Mouse (Mus musculus) gastrocnemius, adult 18-20 months (tissue): ENCODE measurements around the gene Baat. TPM values are rescaled to one million over a fixed set of nuclear protein-coding genes. Genes with fewer than 3 reads are reported as not detected.
A peak's percentile ranks its signal among the peaks of the same experiment; 100 is the strongest.
"Not testable (repeated sequence)": the region's sequence is repeated elsewhere in the genome, so short reads cannot be mapped to it uniquely, and the experiment has no call there.

Experiments
- DNase-seq: peaks from one replicate; pipeline ENCODE4 v3.0.0; 2021; ENCODE audit warnings: low spot score
- long read RNA-seq, 2 experiments: library from polyadenylated mRNA; stranded (forward); transcript quantifications; one replicate each; pipeline ENCODE4 v2.0.0; 2021
- total RNA-seq, 2 experiments: library from RNA; stranded (reverse); gene quantifications; 2 replicates each; pipeline ENCODE4 v1.2.3; 2021

The Baat gene
- total RNA-seq = under 1 TPM; 0.11 to 0.21 TPM
- long read RNA-seq, experiment 1 = 0 reads
- long read RNA-seq, experiment 2 = 0 reads

DNA sequence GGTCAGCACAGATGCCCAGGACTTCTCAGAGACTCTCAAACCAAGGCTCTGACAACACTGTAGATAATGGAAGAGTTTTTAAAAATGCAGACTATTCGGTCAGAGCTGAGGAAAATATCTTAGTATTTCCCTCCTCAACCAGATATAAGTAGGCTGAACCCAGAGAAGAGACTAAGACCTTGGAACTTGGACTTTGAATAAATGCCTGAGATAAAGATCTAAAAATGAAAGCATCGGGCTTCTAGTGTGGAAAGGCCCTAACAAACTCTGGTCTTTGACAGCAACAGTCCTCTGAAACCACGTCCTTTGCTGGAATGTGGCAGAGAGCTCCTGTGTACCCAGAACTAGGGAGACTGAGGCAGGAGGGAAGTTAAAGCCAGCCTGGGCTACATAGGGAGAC is at the start of gene Baat:
Baat (minus strand) TSS at position 172 of the 400 bp plus-strand sequence.
- DNase-seq = no peak

DNA sequence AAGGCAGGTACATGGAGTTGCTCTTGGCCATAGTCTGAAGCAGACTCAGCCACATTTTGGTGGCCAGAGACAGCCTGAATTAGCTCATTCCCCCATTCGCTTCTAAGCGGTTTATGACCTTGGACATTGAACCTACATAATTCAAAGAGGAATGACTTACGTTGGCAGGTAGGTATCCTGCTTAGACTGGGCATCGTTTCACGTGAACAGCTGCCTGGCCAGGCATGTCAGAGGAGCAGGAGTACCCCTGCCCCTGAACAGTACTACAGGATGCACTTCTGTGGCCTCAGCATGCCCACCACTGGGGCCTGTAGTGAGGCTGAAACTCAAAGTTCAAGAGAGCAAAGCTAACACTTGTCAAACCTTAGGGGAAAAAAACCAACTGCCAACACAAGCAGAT is 47.0 kb upstream of the Baat start:
- no peak for DNase-seq

DNA sequence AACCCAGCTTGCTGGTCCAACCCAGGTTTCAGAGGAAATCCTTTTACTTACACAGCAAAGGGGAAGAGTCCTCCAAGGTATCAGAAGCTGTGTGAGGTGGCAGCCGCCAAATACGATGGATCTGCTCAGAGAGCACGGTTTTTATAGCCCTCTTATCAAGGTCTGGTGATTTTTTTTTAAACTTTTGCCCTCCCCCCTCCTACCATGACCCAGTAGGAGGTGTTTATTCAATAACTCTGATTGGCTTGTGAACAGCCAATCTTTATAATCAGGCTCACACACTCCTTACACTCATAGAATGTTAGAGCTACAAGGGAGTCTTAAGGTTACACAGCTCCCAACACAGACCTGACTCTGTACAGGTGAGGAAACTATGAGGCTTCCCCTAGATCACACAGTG is 43.0 kb upstream of the Baat start, which contains the start of gene Aldob:
Aldob (minus strand) TSS at position 164 of the 400 bp plus-strand sequence.
- DNase-seq = no peak

DNA sequence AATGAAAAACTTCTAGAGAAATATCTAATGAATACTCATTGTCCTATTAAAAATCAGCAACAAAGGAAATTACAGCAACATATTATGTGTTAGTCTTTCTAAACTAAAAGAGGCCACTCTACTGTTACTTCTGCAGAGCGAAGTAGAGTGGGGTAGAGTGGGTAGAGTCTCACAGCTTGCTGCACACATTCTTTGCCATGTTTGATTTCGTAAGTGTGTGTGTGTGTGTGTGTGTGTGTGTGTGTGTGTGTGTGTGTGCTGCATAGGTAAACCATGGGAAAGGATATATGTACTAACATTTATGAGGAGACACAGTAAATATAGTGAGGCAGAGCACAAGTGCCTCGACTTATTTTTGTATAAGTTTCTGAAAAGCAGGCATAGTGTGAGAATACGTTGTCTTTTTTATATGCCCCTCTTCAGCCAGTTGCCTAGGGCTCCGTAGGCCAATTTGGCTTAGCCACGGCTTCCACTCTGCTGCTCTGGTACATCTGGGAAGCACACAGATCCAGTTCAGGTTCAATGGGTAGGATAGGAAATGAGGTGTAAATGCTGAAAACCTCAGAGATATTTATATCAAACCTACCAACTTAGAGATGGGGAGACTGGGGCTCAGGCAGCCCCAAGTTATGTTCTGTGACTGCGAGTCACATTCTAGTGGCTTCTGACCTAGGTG is 41.3 kb upstream of the Baat start:
- no peak for DNase-seq

DNA sequence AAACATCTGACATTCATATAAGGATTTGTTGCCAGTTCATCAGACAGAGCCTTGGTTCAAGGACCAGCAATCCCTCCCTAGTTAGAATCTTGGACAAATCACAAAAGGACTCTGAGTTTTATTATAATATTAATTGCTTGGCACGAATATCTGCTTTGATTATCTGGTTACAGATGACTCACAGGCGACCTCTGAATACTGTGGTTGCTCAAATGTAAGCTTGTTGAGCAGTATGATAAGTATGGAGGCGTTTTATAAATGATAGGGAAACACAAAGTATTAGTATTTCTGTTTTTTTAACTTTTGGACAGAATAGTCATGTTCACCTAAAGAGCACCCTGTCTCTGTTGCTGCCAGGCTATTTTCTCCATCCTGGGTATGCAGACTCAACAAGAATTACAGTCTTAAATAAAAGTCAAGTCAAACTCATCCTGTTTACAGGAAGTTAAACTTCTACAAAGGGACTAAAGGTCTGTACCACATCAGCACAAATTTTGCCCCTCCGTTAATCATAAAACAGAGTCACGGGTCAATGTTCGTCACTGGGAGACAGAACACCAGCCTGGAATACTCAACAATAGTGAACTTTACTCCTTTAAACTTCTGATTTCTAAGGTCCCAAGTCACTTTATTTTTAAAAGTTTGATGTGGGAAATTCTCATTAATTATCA is 40.7 kb upstream of the Baat start:
- no peak for DNase-seq

DNA sequence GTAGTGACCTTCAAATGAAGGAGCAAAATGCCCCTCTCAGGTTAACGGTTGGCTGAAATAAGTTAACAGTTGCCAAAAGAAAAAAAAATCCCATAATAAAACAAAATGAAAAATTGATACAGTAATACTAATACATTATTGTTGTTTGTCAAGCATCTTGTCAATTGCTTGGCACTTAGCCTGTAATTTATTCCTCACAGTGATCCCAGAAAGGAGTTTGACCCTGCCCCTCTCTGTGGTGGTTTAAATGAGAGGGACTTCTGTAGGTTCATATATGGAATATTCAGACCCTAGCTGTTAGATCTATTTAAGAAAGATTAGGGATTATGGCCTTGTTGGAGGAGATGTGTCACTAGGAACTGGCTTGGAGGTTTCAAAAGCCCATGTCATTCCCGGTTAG is 39.7 kb upstream of the Baat start:
- DNase-seq = no peak

DNA sequence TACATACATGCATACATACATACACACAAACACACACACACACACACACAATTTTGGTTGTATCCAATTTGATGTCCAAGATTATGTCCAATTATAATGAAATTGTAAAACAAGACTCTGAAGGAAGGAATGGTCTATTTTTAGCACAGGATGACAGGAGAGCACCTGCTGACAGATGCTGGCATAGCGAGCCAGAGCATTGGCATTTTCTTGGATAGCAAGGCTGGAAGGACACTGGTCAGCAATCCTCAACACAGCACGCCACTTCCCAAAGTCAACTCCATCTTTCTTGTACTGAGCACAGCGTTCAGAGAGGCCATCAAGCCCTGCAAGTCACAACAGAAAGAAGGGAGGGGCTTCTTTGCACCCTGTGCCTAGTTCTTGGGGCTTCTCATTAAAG is 34.6 kb upstream of the Baat start:
- peak; percentile 34 for DNase-seq

DNA sequence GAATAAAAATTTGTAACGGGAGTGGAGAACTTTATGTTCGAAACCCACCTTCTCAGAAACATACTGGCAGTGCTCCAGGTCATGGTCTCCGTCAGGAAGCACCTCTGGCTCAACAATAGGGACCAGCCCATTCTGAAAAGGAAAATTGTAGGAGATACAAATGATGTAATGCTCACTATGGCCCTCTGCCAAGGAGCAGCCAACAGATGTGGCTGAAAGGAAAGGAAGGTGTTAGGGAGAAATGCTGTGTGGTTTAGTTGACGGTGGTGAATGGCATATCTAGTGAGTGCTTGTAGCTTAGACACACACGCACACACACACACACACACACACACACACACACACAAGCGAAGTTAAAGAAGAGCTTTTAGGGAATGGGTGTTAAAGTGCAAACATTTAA is 33.3 kb upstream of the Baat start:
- DNase-seq = no peak

DNA sequence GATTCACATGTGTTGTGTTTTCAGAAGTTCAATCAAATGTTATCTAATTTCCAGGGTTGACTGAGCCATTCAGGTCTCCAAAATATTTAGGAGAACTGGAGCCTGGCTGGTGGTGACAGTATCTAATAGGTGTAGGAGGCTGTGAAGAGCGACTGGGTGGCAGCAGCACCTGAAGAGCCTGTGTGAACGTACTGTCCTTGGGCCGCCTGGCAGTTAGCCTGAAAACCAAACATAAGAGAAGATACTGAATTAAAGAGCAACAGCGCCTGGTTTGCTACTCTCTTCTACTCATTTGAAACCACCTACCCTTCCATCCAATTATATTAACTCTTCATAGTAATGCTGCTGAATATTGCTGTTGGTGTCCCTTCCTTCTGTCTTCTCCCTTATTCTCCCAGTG is 30.3 kb upstream of the Baat start:
- no peak for DNase-seq

DNA sequence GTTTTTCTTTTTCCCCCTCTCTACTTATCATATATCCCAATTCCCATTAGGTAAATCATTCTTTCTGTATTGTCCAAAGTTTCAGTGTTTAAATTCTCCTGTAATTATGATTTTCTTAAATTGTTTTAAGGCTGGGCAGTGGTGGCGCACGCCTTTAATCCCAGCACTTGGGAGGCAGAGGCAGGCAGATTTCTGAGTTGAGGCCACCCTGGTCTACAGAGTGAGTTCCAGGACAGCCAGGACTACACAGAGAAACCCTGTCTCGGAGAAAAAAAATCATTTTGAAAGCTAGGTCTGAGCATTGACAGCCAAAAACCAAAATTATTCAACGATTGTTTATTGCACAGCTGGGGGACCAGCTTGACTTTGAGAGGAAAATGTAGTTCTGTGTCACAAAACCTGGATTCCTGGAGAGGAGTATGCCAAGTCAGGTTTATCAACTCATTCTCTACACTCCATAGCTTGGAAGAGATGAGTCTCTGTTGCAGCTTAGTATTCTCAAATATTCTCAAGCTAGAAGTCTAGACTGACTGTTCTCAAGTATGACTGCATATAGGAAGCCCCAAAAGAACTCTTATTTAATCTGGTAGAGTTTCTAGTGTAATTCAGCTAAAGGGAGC is 29.4 kb upstream of the Baat start:
- DNase-seq = no peak

DNA sequence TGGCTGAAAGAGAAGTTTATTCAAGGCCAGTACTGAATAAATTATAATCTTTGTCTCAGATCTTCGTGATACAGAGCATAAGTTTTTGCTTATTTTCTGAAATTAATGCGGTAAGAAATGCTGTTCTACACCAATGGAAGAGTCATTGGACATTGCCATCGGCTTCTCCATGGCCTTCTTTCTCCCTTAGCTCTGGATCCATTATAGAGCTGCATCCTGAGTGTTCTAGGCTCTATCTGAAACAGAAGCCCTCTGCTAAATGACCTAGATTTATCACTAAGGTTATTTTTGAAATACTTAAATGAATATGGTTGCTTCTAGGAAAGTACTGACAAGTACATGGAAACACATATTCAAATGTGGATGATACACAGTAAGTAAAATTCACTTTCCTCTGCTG is 28.7 kb upstream of the Baat start:
- DNase-seq = no peak

DNA sequence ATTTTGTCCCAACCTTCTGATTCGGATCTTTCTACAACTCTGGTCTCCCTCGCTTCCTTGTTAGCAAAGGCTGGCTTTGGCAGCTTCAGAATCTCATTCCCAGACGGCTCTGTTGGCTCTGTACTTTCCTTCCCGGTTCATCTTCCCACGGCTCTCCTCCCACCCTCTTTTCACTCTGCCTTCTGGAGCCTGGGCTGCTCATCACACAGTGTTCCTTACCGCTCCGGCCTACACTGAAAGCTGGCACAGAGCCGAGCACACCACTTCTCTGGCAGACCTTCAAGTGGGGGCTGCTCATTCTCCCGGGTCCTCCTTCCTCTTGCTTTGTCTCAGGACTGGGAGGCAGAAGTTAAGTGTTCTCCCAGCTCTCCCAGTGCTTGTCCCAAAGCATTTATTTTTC is 16.2 kb upstream of the Baat start:
- DNase-seq = no peak

DNA sequence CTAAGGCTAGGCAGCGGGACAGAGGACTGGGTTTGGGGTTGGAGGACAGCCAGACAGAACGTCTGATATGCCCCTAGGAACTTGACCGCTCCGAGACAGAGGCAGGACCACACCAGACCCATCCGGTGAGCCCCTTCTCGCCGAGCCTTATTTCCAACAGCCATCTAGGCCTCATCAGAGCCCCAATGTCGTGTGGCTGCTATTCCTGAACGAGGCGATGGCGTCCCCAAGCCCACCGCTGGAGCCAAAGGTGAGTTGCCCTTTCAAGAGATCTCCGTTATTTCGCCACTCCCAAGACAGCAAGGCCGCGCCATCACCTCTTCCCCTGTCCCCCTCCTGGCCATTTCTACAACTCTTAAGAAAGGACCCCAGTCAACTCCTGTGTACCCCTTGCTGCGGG is 15.0 kb upstream of the Baat start:
- no peak for DNase-seq

DNA sequence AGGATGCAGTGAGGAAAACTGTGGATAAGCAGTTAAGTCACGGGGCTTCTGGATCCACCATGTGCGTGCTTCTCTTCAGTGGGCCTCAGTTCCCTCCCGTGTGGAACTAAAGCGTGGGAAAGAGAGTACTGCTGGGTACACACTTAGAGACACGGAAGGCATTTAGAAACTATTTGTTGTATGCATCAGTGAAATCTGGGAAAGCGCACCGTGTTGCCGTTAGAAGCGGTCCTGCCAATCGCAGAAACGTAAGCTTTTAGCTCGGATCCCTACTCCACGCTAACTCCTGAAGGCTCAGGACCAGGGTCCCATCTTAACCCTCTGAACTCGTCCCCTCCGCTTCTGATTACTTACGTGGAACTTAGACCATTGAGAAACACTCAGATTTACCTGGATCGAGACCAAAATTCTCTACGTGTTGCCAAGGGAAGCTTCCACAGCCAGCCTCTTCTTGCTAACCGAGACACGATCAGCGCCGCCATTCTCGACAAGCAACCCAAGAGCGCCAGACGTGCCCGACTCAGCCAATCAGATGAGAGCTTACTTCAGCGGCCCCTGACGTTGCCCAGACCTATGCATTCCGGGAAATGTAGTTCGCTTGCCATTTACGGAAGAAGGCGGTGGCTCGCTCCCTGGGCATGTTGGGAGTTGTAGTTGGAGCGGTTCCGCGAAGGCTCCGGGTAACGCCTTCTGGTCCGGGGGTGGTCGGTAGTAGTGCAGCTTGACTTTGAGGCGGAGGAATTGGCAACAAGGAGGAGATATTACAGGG is 14.4 kb upstream of the Baat start, which contains the start of the genes Mrpl50 and Zfp189:
Mrpl50 (minus strand) TSS at position 522 of the 769 bp plus-strand sequence.
Zfp189 (plus strand) TSS at position 605 of the 769 bp plus-strand sequence.
- peak; percentile 95 for DNase-seq

DNA sequence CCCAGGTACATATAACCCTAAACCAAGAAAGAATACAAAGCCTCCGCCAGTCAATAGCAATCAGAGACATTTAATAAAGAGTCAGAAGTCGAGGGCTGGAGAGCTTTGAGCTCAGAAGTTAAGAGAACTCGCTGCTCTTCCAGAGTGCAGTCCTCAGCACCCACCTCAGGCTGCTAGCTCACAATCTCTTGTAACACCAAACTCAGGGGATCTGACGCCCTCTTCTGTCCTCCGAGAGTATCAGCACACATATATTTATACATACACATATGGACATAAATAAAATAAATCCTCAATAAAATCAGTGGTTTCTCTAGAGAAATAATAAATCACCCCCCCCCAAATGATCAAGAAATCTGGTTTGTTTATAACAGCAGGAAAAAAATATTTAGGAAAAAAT is 13.1 kb upstream of the Baat start:
- no peak for DNase-seq

DNA sequence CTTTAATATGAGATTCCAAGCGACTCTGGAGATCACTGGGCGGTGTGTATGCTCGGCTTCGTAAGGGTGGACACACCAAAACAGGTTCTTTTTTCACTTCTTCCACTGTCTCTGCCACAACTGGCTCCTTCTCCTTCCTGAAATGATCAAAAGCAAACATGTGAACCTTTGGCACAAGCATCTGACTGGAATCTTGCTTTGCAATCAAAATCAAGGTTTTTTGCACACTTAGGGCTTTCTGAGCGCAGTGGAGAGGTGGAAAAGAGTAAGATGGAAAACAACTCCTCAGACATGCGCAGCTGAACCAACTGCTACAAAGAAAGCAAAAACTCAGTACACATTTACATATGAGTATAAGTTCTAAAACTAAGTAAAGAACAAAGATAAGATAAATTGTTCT is 8.1 kb upstream of the Baat start:
- DNase-seq = no peak

DNA sequence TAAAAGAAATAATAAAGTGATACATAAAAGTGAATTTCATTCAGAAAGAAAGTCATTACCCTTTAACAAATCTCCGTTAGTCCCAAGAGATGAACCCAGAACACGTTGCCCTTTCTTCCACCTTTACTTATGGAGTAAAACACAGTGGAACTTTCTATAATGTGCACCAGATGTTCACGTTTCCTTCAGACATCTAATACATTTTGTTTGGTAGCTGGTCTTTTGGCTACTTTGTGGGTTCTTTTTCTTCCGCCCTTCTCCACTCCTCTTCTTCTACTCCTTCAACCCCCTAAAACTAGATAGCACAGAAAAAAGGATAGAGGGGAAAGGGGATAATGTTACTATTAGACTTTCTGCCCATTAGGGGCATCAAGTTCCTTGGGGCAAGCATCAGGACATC is 6.3 kb upstream of the Baat start:
- DNase-seq = no peak

DNA sequence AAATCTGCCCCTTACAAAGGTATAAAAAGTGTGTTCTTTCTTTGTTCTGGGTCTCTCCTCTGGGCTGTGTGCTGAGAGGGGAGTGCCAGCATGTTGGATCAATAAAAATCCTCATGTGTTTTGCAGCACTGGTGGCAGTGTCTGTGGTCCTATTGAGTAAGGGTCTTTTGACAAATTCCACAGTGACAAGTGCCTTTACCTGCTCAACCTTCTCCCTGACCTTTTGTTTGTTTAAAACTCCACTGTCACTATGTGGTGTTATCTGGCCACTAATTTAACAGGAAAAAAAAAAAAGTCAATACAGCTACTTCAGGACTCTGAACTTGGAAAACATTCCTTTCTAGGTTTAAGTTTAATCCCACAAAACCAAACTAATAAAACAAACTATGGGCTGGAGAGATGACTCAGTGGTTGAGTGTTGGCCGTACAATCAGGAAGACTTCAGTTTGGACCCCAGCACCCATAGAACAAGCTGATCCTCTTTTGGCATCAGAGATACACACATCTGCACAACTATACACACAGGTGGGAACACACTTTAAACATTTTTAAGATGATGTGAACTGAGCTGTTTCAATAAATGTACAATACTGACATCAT is 4.0 kb upstream of the Baat start:
- not testable (repeated sequence) for DNase-seq

DNA sequence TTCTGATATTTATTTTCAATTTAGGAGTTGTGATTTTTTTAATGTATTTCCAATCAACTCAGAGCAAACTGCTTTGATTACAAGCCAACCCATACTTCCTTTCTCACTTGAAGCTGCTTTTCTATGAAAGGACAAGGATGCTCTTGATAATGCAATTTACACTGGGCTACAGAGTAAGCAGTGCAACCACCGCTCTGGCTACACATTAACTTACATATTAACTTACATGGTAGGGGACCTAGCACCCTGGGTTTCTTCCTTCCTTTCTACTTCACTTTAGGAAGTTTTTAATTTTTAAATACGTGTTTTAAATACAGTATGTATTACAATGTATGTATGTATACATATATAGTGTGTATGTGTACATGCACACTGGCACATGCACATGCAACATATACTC is 2.8 kb upstream of the Baat start:
- DNase-seq = no peak

DNA sequence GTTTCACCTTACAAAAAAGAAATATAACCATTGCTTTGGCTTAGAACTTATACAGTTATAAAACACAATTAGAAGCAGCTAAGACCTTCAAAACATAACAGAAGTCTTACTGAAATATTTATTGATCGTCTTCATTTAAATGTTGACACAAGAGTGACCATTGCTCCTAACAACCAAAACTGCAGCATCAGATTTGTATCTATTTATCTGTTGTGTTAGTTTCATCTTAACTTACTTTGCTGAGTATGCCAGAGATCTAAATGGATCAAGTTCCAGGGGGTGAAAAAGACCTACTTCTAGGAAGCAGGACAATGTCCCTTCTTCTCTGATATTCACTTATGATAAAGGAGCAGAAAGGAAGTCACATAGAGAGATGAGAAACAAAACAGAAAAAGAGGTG is 2.8 kb downstream of the Baat start:
- DNase-seq = no peak

DNA sequence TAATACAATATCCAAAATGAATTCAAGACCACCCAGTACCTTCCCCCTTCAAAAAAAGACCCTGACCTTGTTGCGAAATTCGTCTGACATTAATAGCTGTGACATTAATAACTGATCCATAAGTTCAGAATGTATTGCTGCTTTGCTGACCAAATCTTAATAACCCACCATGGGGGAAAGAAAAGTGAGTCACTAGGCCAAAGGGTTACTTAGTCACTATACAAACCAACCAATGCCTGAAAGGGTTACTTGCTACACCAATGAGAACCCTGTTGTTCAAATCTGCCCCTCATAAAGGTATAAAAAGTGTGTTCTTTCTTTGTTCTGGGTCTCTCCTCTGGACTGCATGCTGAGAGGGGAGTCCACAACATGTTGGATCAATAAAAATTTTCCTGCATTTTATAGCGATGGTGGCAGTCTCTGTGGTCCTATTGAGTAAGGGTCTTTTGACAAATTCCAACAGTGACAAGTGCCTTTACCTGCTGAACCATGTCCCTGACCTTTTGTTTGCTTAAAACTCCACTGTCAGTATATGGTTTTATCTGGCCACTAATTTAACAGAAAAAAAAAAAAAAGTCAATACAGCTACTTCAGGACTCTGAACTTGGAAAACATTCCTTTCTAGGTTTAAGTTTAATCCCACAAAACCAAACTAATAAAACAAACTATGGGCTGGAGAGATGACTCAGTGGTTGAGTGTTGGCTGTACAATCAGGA is 20.3 kb downstream of the Baat start:
- DNase-seq = not testable (repeated sequence)
